Mouse (Mus musculus) adrenal gland (tissue): ENCODE data around the gene Hp1bp3.

Experiments used
- intact Hi-C: fragments of 180-260 bp; cut with DNase I; formaldehyde crosslinking; loops from one replicate; pipeline ENCODE4 v1.15.1; 2025

Hp1bp3 gene

GRCm38 (mm10) chr4:138221406-138221805 is 5.3 kb downstream of the Hp1bp3 start:
- intact Hi-C loops: no loop called here

DNA sequence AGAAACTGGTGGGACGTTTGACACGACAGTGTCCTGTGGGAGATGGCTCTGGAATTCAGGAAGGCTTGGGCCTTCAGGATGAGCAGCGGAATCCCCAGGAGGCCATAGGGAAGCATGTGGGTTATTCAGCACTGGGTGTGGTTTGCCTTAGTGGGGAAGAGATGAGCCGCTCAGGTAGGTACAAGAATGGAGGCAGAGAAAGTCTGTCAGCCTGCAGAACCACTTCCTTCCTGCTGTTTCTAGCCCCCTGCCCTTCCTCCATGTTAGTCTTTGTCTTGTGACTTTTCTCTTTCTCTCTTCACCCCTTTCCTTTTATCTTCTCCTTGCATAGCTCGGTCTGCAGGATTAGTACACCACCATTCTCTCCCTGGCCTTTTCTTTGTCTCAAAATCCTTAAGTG is 6.3 kb downstream of the Hp1bp3 start:
- intact Hi-C loops: no loop called here

DNA sequence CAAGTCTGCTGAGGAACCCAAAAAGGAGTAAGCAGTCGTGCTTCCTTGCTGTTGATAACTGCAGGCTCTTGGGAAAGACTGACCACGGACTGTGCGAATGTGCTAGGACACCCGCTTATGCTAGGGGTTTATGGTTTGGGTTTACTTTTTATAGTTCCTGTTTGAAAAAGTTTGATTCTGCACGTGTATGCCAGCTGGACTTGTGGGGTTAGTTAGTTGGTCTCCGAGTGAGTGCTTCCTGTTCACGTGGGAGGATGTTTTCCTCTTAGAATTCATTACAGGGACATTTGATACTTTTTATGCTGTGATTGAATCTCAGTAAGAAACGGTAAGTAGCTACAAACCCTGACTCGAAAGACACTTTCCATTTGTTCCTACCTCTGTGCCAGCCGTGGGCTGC is 7.5 kb downstream of the Hp1bp3 start:
- intact Hi-C loops: no loop called here

DNA sequence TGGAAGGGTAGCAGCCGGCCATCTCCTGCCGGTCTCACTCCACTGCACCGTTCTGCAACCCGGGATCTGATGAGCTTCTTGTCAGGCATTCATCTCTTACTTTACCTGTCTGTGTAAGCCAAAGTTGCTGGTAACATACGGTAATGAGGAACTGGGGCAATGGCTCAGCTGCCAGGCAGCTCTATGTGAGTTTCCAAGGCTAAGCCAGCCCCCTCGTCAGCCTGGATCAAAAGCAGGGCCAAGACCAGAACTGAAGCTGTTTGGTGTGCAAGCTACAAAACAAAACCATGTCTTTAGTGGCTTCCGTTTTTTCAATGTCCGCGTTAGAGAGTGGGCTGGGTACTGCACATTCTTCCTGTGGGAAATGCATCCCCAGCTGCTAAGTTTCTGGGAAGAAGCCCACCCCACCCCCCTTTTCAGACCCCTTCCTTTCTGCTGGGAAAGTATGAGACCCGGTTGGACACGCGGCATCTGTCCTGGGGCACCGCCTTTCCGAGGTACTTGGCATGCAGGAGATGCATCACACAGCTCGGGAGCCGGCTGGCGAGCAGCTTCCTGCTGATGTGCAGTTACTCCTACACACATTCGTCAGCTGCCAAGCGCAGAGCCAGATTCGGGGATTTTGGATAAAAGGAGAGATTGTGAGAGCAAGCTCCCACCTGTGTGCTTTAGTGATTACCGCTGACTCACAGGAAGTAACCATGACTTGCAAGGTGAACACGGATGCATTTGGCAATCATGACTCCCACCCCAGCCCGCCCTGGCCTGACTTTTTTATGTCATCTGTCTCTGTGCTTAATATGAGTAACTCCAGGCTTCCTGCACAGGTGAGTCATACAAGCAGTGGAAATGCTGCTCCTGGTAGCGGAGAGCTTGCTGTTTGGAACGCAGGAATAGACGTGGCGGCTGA is 30.9 kb downstream of the Hp1bp3 start:
- intact Hi-C loops: no loop called here

DNA sequence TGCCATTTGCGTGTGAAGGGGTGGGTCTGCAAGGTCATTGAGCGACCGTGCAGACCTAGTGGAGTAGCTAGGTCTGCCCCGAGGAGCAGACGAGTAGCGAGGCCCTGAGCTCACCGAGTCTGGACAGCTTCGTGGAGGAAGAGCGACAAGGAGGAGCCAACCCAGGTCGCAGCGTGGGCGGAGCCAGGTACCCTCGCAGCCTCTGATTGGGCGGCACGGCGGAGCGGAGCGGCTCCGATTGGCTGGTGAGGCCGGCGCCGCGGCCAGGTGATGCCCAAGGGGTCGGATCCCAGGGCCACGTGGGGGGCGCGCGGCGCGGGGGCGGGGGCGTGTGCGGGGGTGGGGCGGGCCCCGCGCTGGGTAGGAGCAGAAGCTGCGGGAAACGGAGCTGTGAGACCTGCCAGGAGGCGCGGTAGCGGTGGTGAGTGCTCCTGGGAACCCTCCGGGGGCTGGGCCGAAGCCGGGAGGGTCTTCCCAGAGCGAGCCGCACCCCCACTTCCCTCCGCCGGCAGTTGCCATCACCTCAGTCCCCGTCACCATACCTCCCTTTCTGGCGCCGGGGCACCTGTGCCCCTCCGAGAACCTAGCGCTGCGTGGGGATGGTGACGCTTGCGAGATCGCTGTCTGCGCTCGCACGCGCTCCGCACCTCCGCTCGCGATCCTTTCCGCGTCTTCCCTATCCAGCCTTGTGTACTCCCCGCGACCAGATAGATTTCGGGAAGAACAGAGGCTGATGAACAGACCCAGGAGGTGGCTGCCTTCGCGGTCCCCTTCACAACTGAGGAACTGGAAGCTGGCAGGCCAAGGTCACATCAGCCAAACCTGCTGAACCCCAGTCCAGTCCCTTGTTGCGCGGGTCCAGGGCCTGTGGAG is 34.2 kb downstream of the Hp1bp3 start, which contains the start of the genes Sh2d5 and Kif17:
TSS of gene Sh2d5 (plus strand) at position 316 of the 873 bp plus-strand sequence.
TSS of gene Kif17 (plus strand) at position 348 of the 873 bp plus-strand sequence.
- intact Hi-C loops: no loop called here

DNA sequence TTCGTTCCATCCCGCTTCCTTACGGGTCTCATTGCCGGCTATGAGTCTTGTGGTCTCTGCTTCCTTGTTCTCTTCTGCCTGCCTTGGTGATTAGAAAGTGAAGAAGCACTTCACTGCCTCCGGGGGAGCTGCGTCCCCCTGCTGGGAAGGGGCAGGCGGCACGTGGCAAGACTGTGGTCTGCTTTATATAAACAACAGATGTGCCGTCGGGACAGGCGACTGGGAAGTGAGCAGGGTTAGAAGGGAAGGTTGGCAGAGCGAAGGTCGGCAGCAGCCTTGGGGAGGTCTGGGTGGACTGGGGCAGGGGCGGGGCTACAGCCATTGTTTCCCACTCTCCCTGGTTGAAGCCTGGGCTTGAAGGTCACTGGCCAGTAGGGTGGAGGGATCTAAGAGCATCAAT is 35.7 kb downstream of the Hp1bp3 start:
- intact Hi-C loops: no loop called here

DNA sequence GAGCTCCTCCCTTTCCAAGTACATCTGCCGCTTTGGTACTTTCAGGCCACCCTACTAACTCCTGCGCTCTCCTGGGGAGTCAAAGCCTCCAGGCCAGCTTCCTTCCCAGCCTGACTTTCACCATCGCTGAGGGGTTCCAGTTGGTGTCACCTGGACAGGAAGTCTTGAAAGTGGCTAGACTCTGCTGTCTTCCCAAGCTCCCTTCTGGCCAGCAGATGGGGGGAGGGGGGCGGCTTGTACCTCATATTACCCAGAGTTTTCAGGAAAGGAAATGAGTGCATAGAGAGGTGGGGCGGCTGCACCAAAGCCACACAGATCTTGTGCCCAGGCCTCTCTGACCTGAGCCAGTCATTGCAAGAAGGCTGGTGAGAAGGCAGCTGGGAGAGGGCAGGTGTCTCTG is 36.1 kb downstream of the Hp1bp3 start:
- intact Hi-C loops: no loop called here

DNA sequence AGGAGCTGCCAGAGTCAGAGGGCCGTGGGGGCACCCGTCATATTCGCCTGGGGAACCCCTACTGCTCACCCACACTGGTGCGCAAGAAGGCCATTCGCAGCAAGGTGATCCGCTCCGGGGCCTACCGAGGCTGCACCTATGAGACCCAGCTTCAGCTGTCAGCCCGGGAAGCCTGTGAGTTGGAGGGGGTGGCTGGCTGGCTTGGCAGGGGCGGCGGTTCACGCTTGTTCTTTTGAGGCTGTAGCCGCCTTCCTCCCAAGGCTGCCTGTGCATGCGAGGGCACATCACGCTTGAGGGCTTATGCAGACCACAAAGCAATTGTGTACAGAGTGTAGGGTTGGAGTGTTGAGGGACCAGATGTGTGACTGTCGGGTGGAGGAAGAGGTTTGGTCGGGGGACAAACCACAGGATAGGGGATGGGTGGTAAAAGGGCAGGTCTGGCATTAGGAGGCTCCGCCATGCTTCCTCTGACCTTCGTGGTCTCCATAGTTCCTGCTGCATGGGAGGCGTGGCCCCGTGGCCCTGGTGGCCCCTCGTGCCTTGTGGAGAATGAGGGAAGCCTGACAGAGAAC is 41.1 kb downstream of the Hp1bp3 start:
- intact Hi-C loops: no loop called here

- intact Hi-C loops: no loop called here
Measured at GRCm38 (mm10) chr4:138258663-138259062, 42.6 kb downstream of the Hp1bp3 start.

GRCm38 (mm10) chr4:138259482-138259881 is 43.4 kb downstream of the Hp1bp3 start:
- intact Hi-C loops: no loop called here

- intact Hi-C loops: no loop called here
Measured at GRCm38 (mm10) chr4:138261843-138262681, 46.0 kb downstream of the Hp1bp3 start.

- intact Hi-C loops: no loop called here
Measured at GRCm38 (mm10) chr4:138267869-138268268, 51.8 kb downstream of the Hp1bp3 start.

DNA sequence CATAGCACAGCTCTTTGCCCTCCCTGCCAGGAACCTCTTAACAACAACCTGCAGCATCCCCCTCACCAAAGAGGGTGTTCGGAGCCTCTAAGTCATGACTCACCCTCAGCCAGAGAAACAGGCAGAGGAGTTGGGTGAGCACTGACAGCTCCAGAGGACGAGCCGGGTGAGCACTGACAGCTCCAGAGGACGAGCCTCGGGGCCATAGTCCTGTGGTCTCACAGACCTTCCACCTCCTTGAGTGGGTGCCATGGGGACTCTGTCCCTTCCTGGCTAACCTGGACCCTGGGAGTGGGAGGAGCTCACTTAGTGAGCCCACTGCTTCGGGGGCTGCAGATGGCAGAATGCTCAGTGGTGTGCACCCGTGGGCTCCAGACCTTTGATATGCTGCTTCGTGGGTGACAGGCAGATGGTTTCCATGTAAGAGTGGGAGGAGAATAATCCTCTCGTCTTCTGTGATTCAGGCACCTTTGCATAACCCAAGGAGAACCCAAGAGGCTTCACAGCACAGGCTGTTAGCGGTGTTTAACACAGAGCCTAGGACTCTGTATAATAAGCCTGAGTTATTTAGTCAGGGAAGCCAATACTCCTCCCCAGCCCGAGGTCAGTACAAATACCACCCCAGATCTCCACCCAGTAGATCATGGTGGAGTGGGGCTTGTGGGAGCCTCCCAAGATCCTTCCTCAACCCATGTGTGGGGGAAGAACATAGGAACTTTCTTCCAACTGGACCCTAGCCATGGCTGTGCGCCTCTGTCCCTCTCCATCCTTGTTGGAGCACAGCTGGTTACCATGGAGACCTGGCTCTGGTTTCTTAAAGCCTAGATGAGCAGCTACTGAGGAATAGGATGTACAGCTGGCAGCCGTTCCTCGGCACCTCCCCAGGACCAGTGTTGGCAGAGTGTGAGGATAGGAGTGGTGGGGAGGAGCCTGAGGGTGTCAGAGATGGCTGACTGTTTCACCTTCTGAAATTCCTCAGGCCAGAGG is 56.2 kb downstream of the Hp1bp3 start:
- intact Hi-C loops: no loop called here

DNA sequence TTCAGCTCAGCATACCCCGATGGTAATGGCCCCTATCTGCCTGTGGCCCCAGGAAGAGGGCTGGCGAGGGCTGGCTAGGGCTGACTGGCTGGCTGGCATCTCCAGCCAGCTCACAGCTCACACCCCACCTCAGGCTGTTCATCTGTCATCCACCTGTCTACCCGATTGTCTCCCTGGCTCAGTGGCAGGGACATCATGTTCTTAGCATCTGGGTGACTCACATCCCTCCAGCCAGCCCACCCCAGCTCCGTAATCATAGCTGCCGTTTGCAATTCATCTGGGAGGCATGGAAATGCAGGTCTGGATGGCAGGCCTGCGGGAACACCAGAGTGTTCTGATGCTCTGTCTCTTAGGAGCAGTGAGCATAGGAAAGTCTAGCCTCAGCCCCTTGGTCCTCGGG is 62.2 kb downstream of the Hp1bp3 start:
- intact Hi-C loops: no loop called here

- intact Hi-C loops: no loop called here
Measured at GRCm38 (mm10) chr4:138282834-138283233, 66.7 kb downstream of the Hp1bp3 start.

DNA sequence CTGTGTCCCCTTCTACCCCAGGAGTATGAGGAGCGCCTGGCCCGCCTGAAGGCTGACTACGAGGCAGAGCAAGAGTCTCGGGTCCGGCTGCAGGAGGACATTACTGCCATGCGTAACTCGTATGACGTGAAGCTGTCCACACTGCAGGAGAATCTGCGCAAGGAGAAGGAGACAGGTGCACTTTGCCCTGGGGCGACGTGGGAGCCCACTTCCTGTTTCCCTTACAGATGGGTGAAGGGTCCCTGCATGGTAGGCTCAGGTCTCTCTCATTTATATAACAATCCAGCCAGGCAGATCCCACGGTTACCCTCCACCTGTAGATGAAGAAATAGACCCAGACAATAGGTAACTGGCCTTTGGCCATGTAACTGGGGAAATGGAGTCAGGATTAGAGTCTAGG is 70.3 kb downstream of the Hp1bp3 start:
- intact Hi-C loops: no loop called here

DNA sequence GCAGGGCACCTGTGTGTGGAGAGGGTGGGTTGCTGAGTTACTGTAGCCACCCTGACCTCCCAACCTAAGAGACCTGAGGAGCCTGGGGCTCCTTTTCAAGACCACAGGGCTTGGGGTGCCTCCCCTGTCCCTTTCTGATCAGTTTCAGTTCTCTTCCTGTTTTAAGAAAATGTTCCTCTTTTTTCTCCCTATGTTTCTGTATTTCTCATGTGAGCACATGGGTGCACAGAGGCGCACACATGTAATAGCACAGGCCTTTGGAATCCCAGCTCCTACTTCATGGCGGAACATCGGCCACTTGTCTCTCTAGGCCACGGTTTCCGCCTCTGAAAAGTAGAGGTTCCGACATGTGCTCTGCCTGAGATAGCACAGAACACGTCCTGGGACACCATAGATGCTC is 72.6 kb downstream of the Hp1bp3 start:
- intact Hi-C loops: no loop called here

- intact Hi-C loops: no loop called here
Measured at GRCm38 (mm10) chr4:138292028-138292427, 75.9 kb downstream of the Hp1bp3 start.

DNA sequence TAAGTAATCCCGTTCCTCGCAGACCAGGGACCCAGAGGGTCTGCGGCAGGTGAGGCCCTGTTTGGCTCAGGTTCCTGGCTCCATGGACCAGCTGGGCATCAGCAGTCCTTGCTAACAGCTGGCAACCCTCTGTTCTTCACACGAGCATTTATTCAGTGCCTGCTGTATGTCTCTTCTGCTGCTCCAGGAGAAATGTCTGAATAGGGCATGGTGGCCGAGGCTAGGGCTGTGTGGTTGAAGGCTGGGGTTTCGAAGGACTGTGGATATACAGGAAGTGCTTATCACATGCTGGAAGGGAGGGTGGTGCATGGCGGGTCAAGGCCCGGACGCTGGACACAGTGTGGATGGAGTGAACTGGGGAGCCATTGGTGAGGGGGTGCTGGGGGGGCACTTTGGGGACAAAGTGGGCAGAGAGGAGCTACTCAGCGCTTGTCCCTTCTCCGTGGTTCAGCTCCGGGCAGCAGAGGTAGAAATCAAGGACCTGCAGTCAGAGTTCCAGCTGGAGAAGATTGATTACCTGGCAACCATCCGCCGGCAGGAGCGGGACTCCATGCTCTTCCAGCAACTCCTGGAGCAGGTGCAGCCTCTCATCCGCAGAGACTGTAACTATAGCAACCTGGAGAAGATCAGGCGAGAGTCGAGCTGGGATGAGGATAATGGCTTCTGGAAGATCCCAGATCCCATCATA is 77.3 kb downstream of the Hp1bp3 start:
- intact Hi-C loops: no loop called here
